Mouse (Mus musculus) G1E (cell line): ENCODE data around the gene Ghsr.

Experiments
- CTCF ChIP-seq: IDR thresholded peaks from 2 replicates; pipeline ENCODE4 v1.5.1; 2012; ENCODE audit warnings: low read depth, low read length, inconsistent platforms, mixed read lengths
- GATA1 ChIP-seq: IDR thresholded peaks from 2 replicates; pipeline ENCODE4 v1.6.1; 2012; ENCODE audit warnings: borderline replicate concordance, low read length, inconsistent platforms, mixed read lengths

DNA sequence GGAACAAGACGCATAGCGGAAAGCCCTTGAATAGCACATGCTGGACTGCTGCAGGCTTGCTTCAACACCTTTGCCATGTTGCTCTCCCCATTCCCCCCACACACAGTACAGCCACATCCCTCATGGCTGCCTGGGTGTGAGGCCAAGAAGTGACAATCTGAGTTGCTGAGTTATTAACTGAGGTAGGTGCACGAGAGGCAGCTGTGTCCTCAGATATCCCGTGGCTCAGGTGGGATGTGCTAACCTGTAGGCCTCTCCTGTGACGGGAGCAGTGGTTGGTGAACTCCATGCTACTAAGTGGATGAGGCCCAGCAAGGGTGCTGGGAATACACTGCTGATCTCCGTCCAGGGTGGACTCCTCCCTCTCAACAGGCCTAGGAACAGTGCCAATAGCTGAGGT lies 51.4 kb downstream of the Ghsr start:
- TF ChIP-seq GATA1, result no peak
- no peak for TF ChIP-seq CTCF
